Mouse (Mus musculus): Measurements from ENCODE around the gene Nek3. TPM values are rescaled to one million over a fixed set of nuclear protein-coding genes. Genes with fewer than 3 reads are reported as not detected.
"Not testable (repeated sequence)": the region's sequence is repeated elsewhere in the genome, so short reads cannot be mapped to it uniquely, and the experiment has no call there.

Gene Nek3
- total RNA-seq, 2 experiments from 2014 or later, result 3.7 to 5.0 TPM

DNA sequence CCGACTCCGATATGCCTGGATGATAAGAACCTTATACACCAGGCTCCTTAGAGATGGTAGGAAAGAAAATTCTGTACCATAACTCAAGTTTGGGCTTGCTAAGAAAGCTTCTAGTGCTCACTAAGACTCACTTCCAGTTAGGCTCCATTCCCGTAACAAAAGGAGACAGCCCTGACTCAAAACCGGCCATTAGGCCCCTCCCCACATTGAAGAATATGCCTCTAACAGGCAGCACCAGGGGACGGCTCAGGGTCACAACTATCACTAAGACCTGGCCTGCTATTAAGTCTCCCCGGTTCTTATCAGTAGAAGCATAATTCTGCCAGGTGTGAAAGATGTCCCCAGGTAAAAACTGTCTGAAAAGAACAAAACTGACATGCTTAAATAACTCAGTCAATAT is 20.4 kb downstream of the Nek3 start:
- ATAC-seq (replicated peaks; ENCODE audit: poor library complexity), result no peak

DNA sequence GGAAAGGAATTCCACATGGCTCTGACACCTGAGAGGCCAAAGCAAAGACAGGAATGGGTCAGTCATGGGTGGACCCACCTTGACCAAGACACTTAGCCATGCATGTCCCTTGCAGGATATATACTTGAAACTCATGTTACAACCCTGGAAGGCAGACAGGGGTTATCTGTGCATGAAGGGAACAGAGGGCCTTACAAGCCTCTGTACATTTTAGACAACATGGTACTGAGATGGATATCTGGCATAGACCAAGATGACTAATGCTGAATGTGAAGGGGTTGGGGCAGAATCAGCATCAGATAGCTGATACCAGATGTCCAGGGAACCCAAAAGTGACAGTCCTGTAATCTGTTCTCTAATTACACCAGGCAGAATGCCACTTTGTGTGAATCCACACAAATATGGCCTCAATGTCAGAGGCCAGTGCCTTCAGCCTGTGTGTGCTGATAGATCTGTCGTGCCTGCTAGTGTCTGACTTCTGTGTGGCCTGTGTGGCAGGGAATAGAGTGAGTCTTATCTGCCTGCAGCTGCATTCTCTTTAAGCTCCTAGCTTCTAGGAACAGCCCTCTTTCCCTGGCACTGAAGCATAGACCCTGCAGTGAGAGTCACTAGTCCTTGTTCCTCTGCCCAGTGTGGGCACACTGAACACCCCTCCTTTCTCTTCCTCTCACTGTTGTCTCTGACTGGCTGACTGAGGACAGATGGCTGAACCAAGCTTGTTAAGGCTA is 22.3 kb downstream of the Nek3 start:
- ATAC-seq (replicated peaks; ENCODE audit: poor library complexity), result peak; percentile 91

DNA sequence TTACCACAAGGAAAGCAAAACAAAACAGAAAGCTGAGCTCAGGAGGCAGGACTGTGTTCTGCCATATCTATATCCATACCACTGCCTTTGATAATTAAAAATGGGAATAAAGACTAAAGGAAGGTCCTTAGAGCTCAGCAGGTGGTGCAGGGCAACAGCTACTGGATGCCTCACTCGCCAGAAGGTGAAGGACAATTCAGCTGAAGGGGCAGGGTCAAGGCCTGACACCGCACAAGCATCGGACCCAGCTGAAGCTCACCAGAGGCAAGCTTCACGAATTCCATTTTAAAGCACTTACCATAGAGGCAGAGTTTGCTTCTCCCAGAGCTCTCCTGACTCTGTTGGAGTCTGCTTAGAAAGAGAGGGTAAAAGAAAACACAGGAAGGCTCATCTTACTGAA is 23.6 kb downstream of the Nek3 start:
- ATAC-seq (replicated peaks; ENCODE audit: poor library complexity), result no peak

DNA sequence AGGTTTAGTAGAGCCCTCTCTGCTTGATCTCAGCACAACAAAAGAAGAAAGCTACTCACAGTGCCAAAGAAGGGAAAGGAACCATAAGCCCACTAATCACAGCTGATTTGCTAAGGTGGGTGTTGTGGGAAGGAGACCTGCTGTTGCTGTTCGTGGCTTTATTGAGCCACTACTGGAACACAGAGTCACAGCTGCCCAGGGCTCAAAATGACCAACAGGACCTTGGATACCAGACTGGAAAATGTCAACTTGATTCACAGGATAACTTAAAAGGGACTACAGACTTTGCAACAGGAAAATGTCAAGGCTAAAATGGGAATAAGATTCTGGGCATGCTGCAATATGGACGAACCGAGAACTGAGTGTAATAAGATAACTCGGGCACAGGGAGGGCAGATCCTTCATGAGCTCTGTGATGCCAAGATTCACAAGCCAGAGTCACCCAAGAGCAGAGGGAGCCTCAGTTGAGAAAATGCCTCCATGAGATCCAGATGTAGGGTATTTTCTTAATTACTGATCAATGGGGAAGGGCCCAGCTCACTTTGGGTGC is 24.3 kb downstream of the Nek3 start:
- no peak for ATAC-seq (replicated peaks; ENCODE audit: poor library complexity)

DNA sequence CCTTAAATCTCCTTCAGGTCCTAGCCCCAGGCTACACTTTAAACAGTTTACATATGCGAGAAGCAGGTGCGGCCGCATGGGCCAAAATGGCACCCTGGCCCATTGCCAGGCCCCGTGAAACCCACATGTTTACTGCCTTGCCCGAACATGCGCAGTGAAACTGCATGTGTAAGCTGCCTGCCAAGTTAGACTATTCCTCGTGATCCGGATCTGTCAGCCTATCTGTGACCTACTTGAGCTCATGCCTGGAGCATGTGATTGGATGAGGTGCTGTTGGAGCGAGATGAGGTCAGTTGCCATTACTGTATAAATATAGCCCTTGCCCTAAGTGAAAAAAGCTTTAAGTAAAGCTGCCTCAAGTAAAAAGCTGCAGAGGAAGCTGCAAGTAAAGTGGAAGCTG is 29.8 kb downstream of the Nek3 start:
- ATAC-seq (replicated peaks; ENCODE audit: poor library complexity), result not testable (repeated sequence)

DNA sequence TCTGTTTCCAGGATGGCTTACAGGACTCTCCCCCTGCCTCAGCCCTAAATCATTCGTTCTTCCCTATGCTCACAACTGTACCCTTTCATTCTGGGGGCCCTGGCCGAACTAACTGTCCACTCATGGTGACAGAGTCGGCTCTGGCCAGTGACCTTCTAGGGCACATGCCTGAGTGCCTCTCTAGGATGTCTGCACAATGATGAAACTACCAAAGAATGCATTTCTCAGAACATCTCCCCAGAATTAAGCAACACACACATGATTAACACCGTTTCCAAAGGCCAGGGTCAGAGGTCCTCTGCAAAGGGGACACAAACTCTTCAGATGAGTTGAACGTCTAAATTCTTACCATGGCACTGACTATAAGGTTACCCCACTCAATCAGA is 31.5 kb downstream of the Nek3 start:
- no peak for ATAC-seq (replicated peaks; ENCODE audit: poor library complexity)

DNA sequence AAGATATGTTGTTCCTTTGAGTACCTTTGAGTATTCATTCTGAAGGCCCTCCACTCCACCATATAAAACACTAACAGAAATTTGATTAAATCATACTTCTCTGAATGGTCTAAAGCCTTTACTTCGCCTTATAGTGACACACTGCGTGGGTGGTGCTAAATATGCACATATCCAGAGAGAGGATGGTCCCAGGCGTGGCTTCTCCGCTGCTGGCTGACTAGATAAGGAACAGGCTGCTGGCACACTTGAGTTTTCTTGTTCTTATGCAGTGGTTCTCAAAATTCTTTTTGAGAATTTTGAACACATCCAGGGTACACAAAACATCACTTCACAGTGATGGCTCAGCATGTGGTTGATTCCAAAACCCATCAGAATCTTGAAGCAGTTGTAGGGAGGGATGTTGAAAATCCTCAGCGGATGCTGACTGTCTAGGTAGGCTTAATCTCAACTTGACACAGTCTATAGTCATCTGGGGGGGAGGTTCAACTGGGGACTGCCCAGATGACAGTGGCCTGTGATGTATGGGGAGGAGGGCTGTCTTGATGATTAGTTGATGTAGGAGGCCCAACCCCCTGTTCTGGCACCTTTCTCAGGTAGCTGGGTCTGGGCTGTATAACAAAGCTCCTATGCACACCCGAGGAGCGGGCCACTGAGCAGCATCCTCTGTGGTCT is 32.0 kb downstream of the Nek3 start:
- ATAC-seq (replicated peaks; ENCODE audit: poor library complexity), result peak; percentile 100

DNA sequence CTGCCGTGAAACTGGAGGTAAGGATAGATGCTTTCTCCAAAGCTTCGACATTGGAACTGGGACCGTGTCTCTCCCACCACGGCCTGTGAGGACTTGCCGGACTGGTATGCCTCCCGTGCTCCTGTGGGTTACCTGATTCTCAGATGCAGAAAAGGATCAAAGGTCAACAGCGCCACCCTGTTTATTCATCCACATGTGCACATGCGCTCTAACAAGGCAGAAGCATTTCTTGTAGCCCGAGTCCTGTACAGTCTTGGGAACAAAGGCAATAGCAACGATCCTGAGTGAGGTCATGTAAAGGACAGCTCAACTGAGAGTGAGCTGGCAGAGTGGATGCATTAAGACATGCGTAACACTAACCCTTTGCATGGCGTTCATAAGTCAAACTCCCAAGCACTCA is 34.2 kb downstream of the Nek3 start:
- no peak for ATAC-seq (replicated peaks; ENCODE audit: poor library complexity)

DNA sequence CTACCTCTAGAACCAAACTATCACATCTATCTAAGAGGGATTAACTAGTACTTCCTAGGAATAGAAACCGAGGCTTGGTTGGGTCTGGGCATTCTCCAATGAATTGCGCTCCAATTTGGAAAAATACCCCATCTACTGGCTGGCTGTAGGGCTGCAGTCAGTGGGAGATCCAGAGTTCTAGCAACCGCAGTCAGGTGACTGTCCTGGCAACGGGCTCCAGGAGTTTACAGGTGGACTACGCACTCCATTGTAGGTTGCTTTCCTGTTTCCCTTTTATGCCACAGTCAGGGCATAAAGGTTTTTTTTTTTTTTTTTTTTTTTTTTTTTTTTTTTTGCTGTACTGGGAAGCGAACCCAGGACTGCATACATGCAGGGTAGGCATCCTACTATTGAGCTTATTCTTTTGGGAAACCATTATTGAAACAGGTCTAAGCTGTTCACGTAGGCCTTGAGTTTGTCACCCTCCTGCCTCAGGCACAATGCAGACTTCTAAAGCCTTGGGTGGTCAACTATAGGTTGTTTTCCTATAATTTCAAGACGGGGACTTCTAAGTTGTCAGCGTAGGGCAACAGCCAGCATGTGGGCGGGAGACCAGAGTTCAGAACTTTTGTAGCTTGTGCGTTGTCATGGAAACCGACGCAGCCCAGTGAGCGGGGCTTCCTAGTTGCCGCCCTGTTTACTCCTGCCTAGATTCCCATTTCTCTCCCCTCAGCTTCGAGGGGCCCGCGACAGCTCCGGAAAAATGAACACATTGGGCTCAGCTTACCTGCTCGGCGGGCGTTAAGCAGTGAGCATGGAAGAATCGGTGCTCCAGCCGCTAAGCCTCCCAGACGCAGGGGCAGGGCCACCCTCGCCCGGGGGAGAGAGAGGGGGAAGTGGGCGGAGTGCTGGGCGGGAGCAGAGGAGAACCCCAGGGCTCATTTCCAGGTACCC is 41.7 kb downstream of the Nek3 start, which contains the start of gene Nek5:
Nek5 (minus strand) TSS at position 834 of the 933 bp plus-strand sequence.
- peak; percentile 85 for ATAC-seq (replicated peaks; ENCODE audit: poor library complexity)

DNA sequence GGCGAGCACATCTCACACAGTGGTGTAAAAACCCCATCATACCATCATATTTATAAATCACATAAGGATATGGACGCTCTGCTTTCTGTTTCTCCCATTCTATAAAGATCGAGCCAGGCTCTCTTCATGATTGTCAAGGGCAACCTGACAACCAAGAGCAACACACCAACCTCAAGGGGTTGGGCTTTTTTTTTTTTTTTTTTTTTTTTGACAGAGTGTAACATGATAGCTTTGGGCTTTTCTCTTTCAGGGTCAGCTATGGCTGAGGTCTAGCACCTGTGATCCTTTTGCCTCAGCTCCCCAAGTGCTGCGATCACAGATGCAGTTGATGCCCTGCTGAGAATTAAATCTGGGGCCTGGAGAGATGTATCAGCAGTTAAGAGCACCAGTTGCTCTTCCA is 59.2 kb downstream of the Nek3 start:
- ATAC-seq (replicated peaks; ENCODE audit: poor library complexity), result no peak

DNA sequence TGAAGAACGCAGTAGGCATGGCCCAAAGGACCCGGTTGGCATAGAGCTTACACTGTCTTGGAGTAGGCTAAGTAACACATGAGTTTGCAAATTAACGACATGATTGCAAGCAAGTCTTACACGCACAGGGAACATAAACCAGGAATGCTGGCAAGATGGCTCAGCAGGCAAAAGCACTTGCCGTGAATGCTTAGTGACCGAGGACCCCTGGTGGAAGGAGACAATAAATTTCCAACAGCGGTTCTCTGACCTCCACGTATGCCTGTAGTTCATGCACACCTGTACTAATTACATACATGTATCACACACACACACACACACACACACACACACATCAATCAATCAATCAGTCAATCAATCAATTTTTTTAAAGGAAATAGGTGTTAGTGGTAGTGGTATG is 74.7 kb downstream of the Nek3 start:
- peak; percentile 66 for ATAC-seq (replicated peaks; ENCODE audit: poor library complexity)

DNA sequence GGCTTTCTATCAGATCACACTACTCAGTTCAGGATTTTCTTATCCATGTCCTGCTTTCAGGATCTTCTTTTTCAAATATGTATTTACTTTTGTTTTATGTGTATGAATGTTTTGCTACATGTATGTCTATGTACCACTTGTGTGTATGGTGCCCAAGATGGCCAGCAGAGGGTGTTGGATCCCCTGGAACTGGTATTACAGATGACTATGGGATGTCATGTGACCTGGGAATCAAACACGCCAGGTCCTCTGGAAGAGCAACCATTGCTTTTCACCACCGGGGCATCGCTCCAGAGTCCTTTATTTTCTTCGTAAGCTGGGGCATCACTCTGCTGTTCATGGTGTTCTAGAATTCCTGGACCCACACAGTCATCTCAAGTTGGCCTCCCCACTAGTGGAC is 77.0 kb downstream of the Nek3 start:
- no peak for ATAC-seq (replicated peaks; ENCODE audit: poor library complexity)

DNA sequence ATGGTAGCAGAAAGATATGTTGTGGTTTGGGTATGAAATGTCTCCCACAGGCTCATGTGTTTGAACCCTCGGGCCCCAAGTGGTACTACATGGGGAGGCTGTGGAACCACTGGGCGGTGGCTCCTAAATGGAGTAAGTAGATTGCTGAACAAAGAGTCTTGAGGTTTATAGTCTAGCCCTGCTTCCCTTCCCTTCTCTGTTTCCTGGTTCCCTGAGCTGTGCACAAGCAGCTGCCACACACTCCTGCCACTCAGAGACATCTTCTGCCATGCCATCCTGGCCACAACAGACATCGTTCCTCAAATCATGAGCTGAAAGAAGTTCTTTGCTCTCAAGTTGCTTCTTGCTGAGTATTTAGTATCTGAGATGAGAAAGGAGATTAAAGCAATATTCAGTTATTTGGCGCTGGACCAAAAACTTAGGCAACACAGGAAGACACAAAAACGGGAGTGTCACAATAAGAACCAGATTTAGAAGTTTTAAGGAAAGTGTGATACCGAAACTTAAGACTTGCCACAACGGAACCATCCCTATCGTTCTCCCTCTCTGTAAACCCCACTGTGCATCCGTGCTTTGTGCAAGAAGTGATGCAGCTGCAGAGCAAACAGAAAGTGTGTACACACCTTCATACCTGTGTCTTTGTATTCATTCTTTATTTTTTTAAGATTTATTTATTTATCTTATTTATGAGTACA is 86.8 kb downstream of the Nek3 start:
- ATAC-seq (replicated peaks; ENCODE audit: poor library complexity), result peak; percentile 89

Other genes with a start within 250 kb of the Nek3 start
- gene Defb15, start 233.7 kb downstream of the Nek3 start, total RNA-seq (2015), result not detected in 2 replicates
- gene Defb15, start 233.7 kb downstream of the Nek3 start, total RNA-seq (2017), result not detected in 2 replicates
- not detected in 2 replicates for gene Defb35, start 228.1 kb downstream of the Nek3 start, total RNA-seq (2015)
- gene Defb35, start 228.1 kb downstream of the Nek3 start, total RNA-seq (2017), result not detected in 2 replicates
- not detected in 2 replicates for gene Defb13, start 219.7 kb downstream of the Nek3 start, total RNA-seq (2015)
- not detected in 2 replicates for gene Defb13, start 219.7 kb downstream of the Nek3 start, total RNA-seq (2017)
- not detected in 2 replicates for gene Fam90a1a, start 207.7 kb downstream of the Nek3 start, total RNA-seq (2015)
- not detected in 2 replicates for gene Fam90a1a, start 207.7 kb downstream of the Nek3 start, total RNA-seq (2017)
- not detected in 2 replicates for gene Ccdc70, start 196.7 kb downstream of the Nek3 start, total RNA-seq (2015)
- not detected in 2 replicates for gene Ccdc70, start 196.7 kb downstream of the Nek3 start, total RNA-seq (2017)
- gene Atp7b, start 106.1 kb downstream of the Nek3 start, total RNA-seq (2015), result 3.6 and 5.1 TPM in 2 replicates
- gene Atp7b, start 106.1 kb downstream of the Nek3 start, total RNA-seq (2017), result 2.1 and 3.9 TPM in 2 replicates
- gene Alg11, start 105.7 kb downstream of the Nek3 start, total RNA-seq (2015), result 11.2 and 11.8 TPM in 2 replicates
- 11.4 and 15.4 TPM in 2 replicates for gene Alg11, start 105.7 kb downstream of the Nek3 start, total RNA-seq (2017)
- gene Nek5, start 41.4 kb downstream of the Nek3 start, total RNA-seq (2015), result not detected in 2 replicates
- gene Nek5, start 41.4 kb downstream of the Nek3 start, total RNA-seq (2017), result not detected in 2 replicates
- 44.7 and 46.0 TPM in 2 replicates for gene Ckap2, start 19.4 kb upstream of the Nek3 start, total RNA-seq (2015)
- gene Ckap2, start 19.4 kb upstream of the Nek3 start, total RNA-seq (2017), result 33.6 and 36.4 TPM in 2 replicates
- gene Vps36, start 26.4 kb upstream of the Nek3 start, total RNA-seq (2015), result 37.9 and 44.6 TPM in 2 replicates
- 43.3 and 45.3 TPM in 2 replicates for gene Vps36, start 26.4 kb upstream of the Nek3 start, total RNA-seq (2017)
- 1.8 and 2.2 TPM in 2 replicates for gene Thsd1, start 60.9 kb upstream of the Nek3 start, total RNA-seq (2015)
- 0.92 and 1.9 TPM in 2 replicates for gene Thsd1, start 60.9 kb upstream of the Nek3 start, total RNA-seq (2017)
- not detected in 2 replicates for gene Tpte, start 117.0 kb upstream of the Nek3 start, total RNA-seq (2015)
- gene Tpte, start 117.0 kb upstream of the Nek3 start, total RNA-seq (2017), result not detected in 2 replicates
- 9.4 and 10.0 TPM in 2 replicates for gene Slc25a15, start 232.2 kb upstream of the Nek3 start, total RNA-seq (2015)
- 11.9 and 13.2 TPM in 2 replicates for gene Slc25a15, start 232.2 kb upstream of the Nek3 start, total RNA-seq (2017)
- 22.8 and 26.3 TPM in 2 replicates for gene Mrps31, start 244.9 kb upstream of the Nek3 start, total RNA-seq (2015)
- 30.0 and 34.7 TPM in 2 replicates for gene Mrps31, start 244.9 kb upstream of the Nek3 start, total RNA-seq (2017)

All from megakaryocyte progenitor cell, adult 5-6 weeks (primary cell).